ENCODE assay signal across 9 mouse cellular contexts in the genomic region with DNA sequence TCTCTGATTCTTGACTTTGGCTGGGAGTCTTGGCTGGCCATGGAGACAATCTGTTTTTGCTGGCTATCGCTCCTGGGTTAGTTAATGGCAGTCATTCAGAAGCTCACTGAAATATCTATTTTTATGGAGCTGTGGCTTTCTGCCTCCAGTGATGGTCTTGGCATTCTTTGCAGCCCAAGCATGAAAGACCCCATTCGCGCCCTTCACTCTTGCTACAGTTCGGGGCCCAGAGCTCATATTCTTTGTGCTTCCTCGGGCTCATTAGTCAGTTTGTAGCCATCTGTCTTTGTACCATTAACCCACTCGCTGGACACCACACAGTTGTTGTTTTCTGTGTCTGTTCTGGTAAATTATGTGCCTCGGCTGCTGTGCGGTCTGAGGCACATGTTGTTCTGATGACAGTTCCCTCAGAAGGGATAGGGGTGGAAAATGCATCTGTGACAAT.
DNase-seq lines count a peak whose midpoint lies in the region; ATAC-seq lines count a peak whose summit lies in the region.
"Had no signal": no experiment of that assay in that cellular context is flagged by ENCODE, and none has a peak within 500 bp of the region (broad histone marks: within the 10 kb centered on the region; RNA-seq: fewer than 3 reads in every experiment).

No protein-coding gene starts in this region.

- H3K4me1 ChIP-seq in lung, embryonic 16.5 days (replicated peaks; ENCODE audit: control insufficient read depth, insufficient read depth, low read length), result 0 out of 2 replicates have a peak, but pooled peaks cover 3% of the 10 kb centered on the region
- peaks cover 8% of the 10 kb centered on the region for H3K4me1 ChIP-seq in hindbrain, embryonic 13.5 days (replicated peaks)
- H3K4me1 ChIP-seq in midbrain, embryonic 16.5 days (ENCODE audit: control insufficient read depth, insufficient read depth, low read length), result no peaks in the 10 kb centered on the region

- no peak overlapping the region for H3K9ac ChIP-seq in lung, embryonic 16.5 days (ENCODE audit: low read length)
- no peak overlapping the region for H3K9ac ChIP-seq in hindbrain, embryonic 13.5 days
- H3K9ac ChIP-seq in midbrain, embryonic 16.5 days (ENCODE audit: low read depth, low read length), result no peak overlapping the region

- no peaks in the 10 kb centered on the region for H3K9me3 ChIP-seq in lung, embryonic 16.5 days (ENCODE audit: control insufficient read depth, low read length)
- H3K9me3 ChIP-seq in hindbrain, embryonic 13.5 days, result no peaks in the 10 kb centered on the region
- no peaks in the 10 kb centered on the region for H3K9me3 ChIP-seq in midbrain, embryonic 16.5 days (replicated peaks; ENCODE audit: control insufficient read depth, low read length, poor library complexity, severe bottlenecking)

- no peak overlapping the region for H3K4me2 ChIP-seq in lung, embryonic 16.5 days (ENCODE audit: low read depth, low read length)
- no peak overlapping the region for H3K4me2 ChIP-seq in hindbrain, embryonic 13.5 days
- no peak overlapping the region for H3K4me2 ChIP-seq in midbrain, embryonic 16.5 days (ENCODE audit: low read length)
- H3K4me2 ChIP-seq: midbrain, embryonic 11.5 days had no signal

- no peaks in the 10 kb centered on the region for H3K27me3 ChIP-seq in lung, embryonic 16.5 days (ENCODE audit: control insufficient read depth, insufficient read depth, low read depth, low read length)
- no peaks in the 10 kb centered on the region for H3K27me3 ChIP-seq in hindbrain, embryonic 13.5 days
- H3K27me3 ChIP-seq in midbrain, embryonic 16.5 days (ENCODE audit: control insufficient read depth, insufficient read depth, low read depth, low read length), result no peaks in the 10 kb centered on the region

- 54% methylated on average over 8 of the region's 8 CpGs for WGBS in lung, embryonic 16.5 days
- 34% methylated on average over 8 of the region's 8 CpGs for WGBS in hindbrain, embryonic 13.5 days
- WGBS in midbrain, embryonic 16.5 days, result 73% methylated on average over 8 of the region's 8 CpGs

- H3K4me3 ChIP-seq in lung, embryonic 16.5 days (ENCODE audit: low read length), result no peak overlapping the region
- no peak overlapping the region for H3K4me3 ChIP-seq in hindbrain, embryonic 13.5 days
- no peak overlapping the region for H3K4me3 ChIP-seq in midbrain, embryonic 16.5 days (ENCODE audit: low read depth, low read length)

- H3K36me3 ChIP-seq in lung, embryonic 16.5 days (ENCODE audit: control insufficient read depth, insufficient read depth, low read length), result no peaks in the 10 kb centered on the region
- no peaks in the 10 kb centered on the region for H3K36me3 ChIP-seq in hindbrain, embryonic 13.5 days
- H3K36me3 ChIP-seq in midbrain, embryonic 16.5 days (ENCODE audit: control insufficient read depth, insufficient read depth, low read length), result no peaks in the 10 kb centered on the region

- peak; percentile 15 for DNase-seq in embryo, embryonic 10.5 days (ENCODE audit: low spot score)
- no peak for DNase-seq in embryo, embryonic 10 days (ENCODE audit: low spot score)
- no peak for DNase-seq in lung, adult 18-20 months
- DNase-seq in retina, postnatal 1 day, result peak; percentile 4
- no peak for DNase-seq in thymus, postnatal 0 days (ENCODE audit: low spot score)

- peak; percentile 54 for ATAC-seq in lung, embryonic 16.5 days (ENCODE audit: low read depth)
- ATAC-seq in hindbrain, embryonic 13.5 days (ENCODE audit: low FRiP score), result peak; percentile 71; the same call in 1 of the 2 replicates
- ATAC-seq in midbrain, embryonic 16.5 days, result no peak

- peak overlapping the region; percentile 22; the same call in 1 of the 2 replicates for H3K27ac ChIP-seq in lung, embryonic 16.5 days (ENCODE audit: low read length)
- H3K27ac ChIP-seq in hindbrain, embryonic 13.5 days, result peak overlapping the region; percentile 35
- no peak overlapping the region for H3K27ac ChIP-seq in midbrain, embryonic 16.5 days (ENCODE audit: low read length)

Comparison
In these comparisons a context has a peak if more than half of its experiments do, and no peak if none do; other contexts are left out.
1. DNase-seq: peak in embryo, embryonic 10.5 days (single experiment) and retina, postnatal 1 day (single experiment); none in embryo, embryonic 10 days (single experiment), lung, adult 18-20 months (0 of 2) and thymus, postnatal 0 days (single experiment).